8 mouse cellular contexts compared by ENCODE assay signal in the genomic region with DNA sequence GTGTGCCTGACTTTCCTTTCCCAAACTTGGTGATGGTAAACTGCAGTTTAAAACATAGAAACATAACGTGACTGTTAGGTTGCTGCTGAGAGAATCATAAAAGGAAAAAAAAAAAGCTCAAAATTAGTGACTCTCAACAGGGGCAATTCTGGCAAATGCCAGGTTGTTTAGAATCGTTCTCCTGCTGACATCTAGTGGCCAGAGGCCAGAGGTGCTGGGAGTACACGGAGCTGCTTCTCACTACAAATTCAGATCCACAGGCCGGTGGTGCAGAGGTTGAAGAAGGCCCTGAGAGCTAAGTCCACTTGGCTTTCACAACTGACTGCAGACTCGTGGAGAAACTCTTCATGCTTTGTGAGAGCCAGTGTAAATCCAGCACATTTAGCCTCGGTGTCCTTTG.
DNase-seq lines count a peak whose midpoint lies in the region; ATAC-seq lines count a peak whose summit lies in the region.

No protein-coding gene starts in this region.

- no peaks in the 10 kb centered on the region for H3K4me1 ChIP-seq in kidney, embryonic 14.5 days (ENCODE audit: control insufficient read depth, insufficient read depth, low read length)
- H3K4me1 ChIP-seq in limb, embryonic 11.5 days (ENCODE audit: control insufficient read depth, insufficient read depth, low read length), result no peaks in the 10 kb centered on the region
- H3K4me1 ChIP-seq in midbrain, embryonic 16.5 days (ENCODE audit: control insufficient read depth, insufficient read depth, low read length), result no peaks in the 10 kb centered on the region
- no peaks in the 10 kb centered on the region for H3K4me1 ChIP-seq in stomach, embryonic 15.5 days

- no peak overlapping the region for H3K4me2 ChIP-seq in kidney, embryonic 14.5 days (replicated peaks; ENCODE audit: low read depth, low read length)
- no peak overlapping the region for H3K4me2 ChIP-seq in limb, embryonic 11.5 days (ENCODE audit: low read depth, severe bottlenecking)
- no peak overlapping the region for H3K4me2 ChIP-seq in midbrain, embryonic 16.5 days (ENCODE audit: low read length)
- H3K4me2 ChIP-seq in stomach, embryonic 15.5 days, result no peak overlapping the region

- no peak overlapping the region for H3K27ac ChIP-seq in kidney, embryonic 14.5 days (ENCODE audit: low read depth, low read length)
- no peak overlapping the region for H3K27ac ChIP-seq in limb, embryonic 11.5 days (replicated peaks; ENCODE audit: low read depth, low read length)
- H3K27ac ChIP-seq in midbrain, embryonic 16.5 days (ENCODE audit: low read length), result no peak overlapping the region
- no peak overlapping the region for H3K27ac ChIP-seq in stomach, embryonic 15.5 days

- H3K27me3 ChIP-seq in kidney, embryonic 14.5 days (ENCODE audit: control insufficient read depth, insufficient read depth, low read length), result no peaks in the 10 kb centered on the region
- no peaks in the 10 kb centered on the region for H3K27me3 ChIP-seq in limb, embryonic 11.5 days (ENCODE audit: control insufficient read depth, insufficient read depth, low read length)
- no peaks in the 10 kb centered on the region for H3K27me3 ChIP-seq in midbrain, embryonic 16.5 days (ENCODE audit: control insufficient read depth, insufficient read depth, low read depth, low read length)
- H3K27me3 ChIP-seq in stomach, embryonic 15.5 days (replicated peaks), result no peaks in the 10 kb centered on the region

- no peak overlapping the region for H3K4me3 ChIP-seq in kidney, embryonic 14.5 days (ENCODE audit: low read length)
- no peak overlapping the region for H3K4me3 ChIP-seq in limb, embryonic 11.5 days (ENCODE audit: low read depth, low read length)
- no peak overlapping the region for H3K4me3 ChIP-seq in midbrain, embryonic 16.5 days (ENCODE audit: low read depth, low read length)
- H3K4me3 ChIP-seq in stomach, embryonic 15.5 days (replicated peaks), result no peak overlapping the region

- no peaks in the 10 kb centered on the region for H3K9me3 ChIP-seq in kidney, embryonic 14.5 days (ENCODE audit: control insufficient read depth, low read length)
- no peaks in the 10 kb centered on the region for H3K9me3 ChIP-seq in limb, embryonic 11.5 days (ENCODE audit: control insufficient read depth, low read length)
- H3K9me3 ChIP-seq in midbrain, embryonic 16.5 days (replicated peaks; ENCODE audit: control insufficient read depth, low read length, poor library complexity, severe bottlenecking), result no peaks in the 10 kb centered on the region
- no peaks in the 10 kb centered on the region for H3K9me3 ChIP-seq in stomach, embryonic 15.5 days

- no peak overlapping the region for H3K9ac ChIP-seq in kidney, embryonic 14.5 days (ENCODE audit: low read depth, low read length)
- H3K9ac ChIP-seq in limb, embryonic 11.5 days (ENCODE audit: low read length), result no peak overlapping the region
- H3K9ac ChIP-seq in midbrain, embryonic 16.5 days (ENCODE audit: low read depth, low read length), result no peak overlapping the region
- no peak overlapping the region for H3K9ac ChIP-seq in stomach, embryonic 15.5 days

- H3K36me3 ChIP-seq in kidney, embryonic 14.5 days (ENCODE audit: control insufficient read depth, insufficient read depth, low read length), result no peaks in the 10 kb centered on the region
- no peaks in the 10 kb centered on the region for H3K36me3 ChIP-seq in limb, embryonic 11.5 days (ENCODE audit: control insufficient read depth, insufficient read depth, low read length)
- H3K36me3 ChIP-seq in midbrain, embryonic 16.5 days (ENCODE audit: control insufficient read depth, insufficient read depth, low read length), result no peaks in the 10 kb centered on the region
- no peaks in the 10 kb centered on the region for H3K36me3 ChIP-seq in stomach, embryonic 15.5 days

- WGBS in kidney, embryonic 14.5 days, result 13% methylated on average over 6 of the region's 6 CpGs
- WGBS in limb, embryonic 11.5 days, result 15% methylated on average over 6 of the region's 6 CpGs
- 12% methylated on average over 6 of the region's 6 CpGs for WGBS in midbrain, embryonic 16.5 days
- WGBS in stomach, embryonic 15.5 days, result 15% methylated on average over 6 of the region's 6 CpGs

- DNase-seq in 416B (ENCODE audit: low read depth) (peak; percentile 78), adipocyte (ENCODE audit: low spot score) (peak; percentile 78)
- DNase-seq in embryo, embryonic 10 days (ENCODE audit: low spot score), result peak; percentile 84
- DNase-seq in gastrocnemius, postnatal 36 days, result peak; percentile 35 to 59
- peak; percentile 79 for DNase-seq in limb, embryonic 11.5 days (ENCODE audit: low spot score)

- intact Hi-C loops in gastrocnemius, postnatal 36 days (cut with DNase I), result no loop called here

- peak; percentile 89 for ATAC-seq in kidney, embryonic 14.5 days (ENCODE audit: low FRiP score, low TSS enrichment)
- no peak for ATAC-seq in limb, embryonic 11.5 days (ENCODE audit: insufficient number of reproducible peaks, low FRiP score, low TSS enrichment, low read depth)
- peak; percentile 86; the same call in 1 of the 2 replicates for ATAC-seq in midbrain, embryonic 16.5 days
- 0 out of 2 replicates have a peak, but pooled peaks have one; percentile 47 for ATAC-seq in stomach, embryonic 15.5 days (ENCODE audit: insufficient read depth, low FRiP score, low read depth)
